Mouse (Mus musculus): ENCODE results near the gene Ccdc87. TPM values are rescaled to one million over a fixed set of nuclear protein-coding genes. Genes with fewer than 3 reads are reported as not detected.
A peak's percentile ranks its signal among the peaks of the same experiment; 100 is the strongest.

Ccdc87 gene
- not detected in 2 replicates for polyA plus RNA-seq (2012; ENCODE audit: insufficient read depth, insufficient read length, missing spikeins)

DNA sequence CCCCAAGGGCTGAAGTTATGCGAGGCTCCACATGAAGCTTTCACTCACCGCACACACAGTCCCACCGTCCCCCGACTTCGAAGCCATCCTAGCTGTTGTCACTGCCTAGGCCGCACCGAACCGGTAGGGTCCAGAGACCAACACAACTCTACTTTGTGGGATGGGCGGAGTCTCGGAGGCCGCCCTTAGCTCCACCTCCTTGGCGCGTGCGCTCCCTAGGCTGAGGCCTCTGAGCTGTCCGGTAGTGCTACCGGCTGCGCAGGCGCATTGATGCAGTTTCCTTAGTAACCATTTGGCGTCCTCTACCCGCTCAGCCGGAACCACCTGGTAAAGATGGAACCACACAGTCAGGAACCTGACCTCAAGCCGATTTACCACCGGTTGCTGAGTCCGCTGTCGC lies at the start of gene Ccdc87, which contains the start of gene Ccs:
Ccdc87 (plus strand) TSS at position 218 of the 400 bp plus-strand sequence.
Ccs (minus strand) TSS at position 184 of the 400 bp plus-strand sequence.
- H3K27ac ChIP-seq (ENCODE audit: insufficient read depth, low read depth, low read length), result no peak within 1 kb of the TSS
- H3K4me1 ChIP-seq (ENCODE audit: control insufficient read depth, insufficient read depth, low read length), result peaks cover 15% of the 10 kb centered on the region
- H3K4me3 ChIP-seq (ENCODE audit: insufficient read depth, low read length), result peak within 1 kb of the TSS; percentile 67
- no peak for TF ChIP-seq POLR2A (IDR thresholded peaks at IDR 0.05; ENCODE audit: borderline replicate concordance, low read depth, low read length)
- no peak for TF ChIP-seq CTCF (IDR thresholded peaks at IDR 0.05; ENCODE audit: low read depth, low read length)

DNA sequence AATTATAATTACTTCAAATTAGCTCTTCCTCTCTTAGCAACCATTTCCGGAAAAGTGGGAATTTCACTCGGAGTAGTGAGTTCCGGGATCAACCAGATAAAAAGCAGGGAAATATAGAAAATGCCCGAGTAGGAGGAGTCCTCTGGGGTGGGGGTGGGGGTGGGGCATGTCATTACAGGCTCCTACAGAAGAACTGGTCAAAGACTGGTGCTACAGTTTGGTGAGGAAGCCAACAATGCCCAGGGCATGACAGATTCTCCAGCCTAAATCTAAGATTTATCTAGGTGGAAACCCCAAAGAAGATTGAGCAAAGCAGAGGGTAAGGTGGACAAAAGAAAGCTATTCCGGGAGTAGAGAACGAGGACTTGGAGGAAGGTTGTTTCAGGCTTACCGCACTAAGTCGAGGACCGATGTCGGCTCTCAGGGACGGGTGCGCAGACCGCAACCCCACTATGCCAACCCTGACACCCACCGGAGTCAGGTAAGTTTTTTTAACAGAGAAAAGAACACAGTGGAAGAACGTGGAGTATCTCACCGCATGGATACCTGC lies 45.8 kb upstream of the Ccdc87 start:
- Histone ChIP-seq H3K4me3 (ENCODE audit: insufficient read depth, low read length) (peak overlapping the region; percentile 89), H3K27ac (ENCODE audit: insufficient read depth, low read depth, low read length) (peak overlapping the region; percentile 35), H3K4me1 (ENCODE audit: control insufficient read depth, insufficient read depth, low read length) (peaks cover 11% of the 10 kb centered on the region)
- TF ChIP-seq CTCF (IDR thresholded peaks at IDR 0.05; ENCODE audit: low read depth, low read length) (no peak), POLR2A (IDR thresholded peaks at IDR 0.05; ENCODE audit: borderline replicate concordance, low read depth, low read length) (no peak)

GRCm38 (mm10) chr19:4793831-4794422 lies 45.2 kb upstream of the Ccdc87 start, which contains the start of gene Rbm4:
Rbm4 (minus strand) TSS chr19:4793901.
- peaks cover 11% of the 10 kb centered on the region for H3K4me1 ChIP-seq (ENCODE audit: control insufficient read depth, insufficient read depth, low read length)
- no peak for TF ChIP-seq CTCF (IDR thresholded peaks at IDR 0.05; ENCODE audit: low read depth, low read length)
- no peak for TF ChIP-seq POLR2A (IDR thresholded peaks at IDR 0.05; ENCODE audit: borderline replicate concordance, low read depth, low read length)
- peak within 1 kb of the TSS; percentile 89 for H3K4me3 ChIP-seq (ENCODE audit: insufficient read depth, low read length)
- peak within 1 kb of the TSS; percentile 45 for H3K27ac ChIP-seq (ENCODE audit: insufficient read depth, low read depth, low read length)

DNA sequence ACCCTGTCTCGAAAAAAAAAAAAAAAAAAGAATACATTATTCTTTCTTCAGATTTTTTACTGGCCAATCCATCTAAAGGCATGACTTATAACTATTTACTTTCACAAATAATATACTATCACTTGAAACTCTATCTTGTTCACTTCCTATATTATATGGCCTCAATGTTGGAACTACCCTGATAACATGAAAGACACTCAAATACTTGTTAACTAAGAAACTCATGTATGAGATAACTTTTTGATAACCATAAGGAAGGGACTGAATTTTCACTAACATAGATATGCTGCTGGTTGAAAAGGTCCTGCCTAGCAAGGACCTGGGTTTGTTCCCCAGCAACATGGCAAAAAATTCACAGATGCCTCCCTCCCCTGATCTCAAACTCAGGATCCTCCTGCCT lies 43.2 kb upstream of the Ccdc87 start:
- H3K4me3 ChIP-seq (ENCODE audit: insufficient read depth, low read length), result no peak overlapping the region
- no peak overlapping the region for H3K27ac ChIP-seq (ENCODE audit: insufficient read depth, low read depth, low read length)
- H3K4me1 ChIP-seq (ENCODE audit: control insufficient read depth, insufficient read depth, low read length), result peaks cover 7% of the 10 kb centered on the region
- no peak for TF ChIP-seq POLR2A (IDR thresholded peaks at IDR 0.05; ENCODE audit: borderline replicate concordance, low read depth, low read length)
- no peak for TF ChIP-seq CTCF (IDR thresholded peaks at IDR 0.05; ENCODE audit: low read depth, low read length)

DNA sequence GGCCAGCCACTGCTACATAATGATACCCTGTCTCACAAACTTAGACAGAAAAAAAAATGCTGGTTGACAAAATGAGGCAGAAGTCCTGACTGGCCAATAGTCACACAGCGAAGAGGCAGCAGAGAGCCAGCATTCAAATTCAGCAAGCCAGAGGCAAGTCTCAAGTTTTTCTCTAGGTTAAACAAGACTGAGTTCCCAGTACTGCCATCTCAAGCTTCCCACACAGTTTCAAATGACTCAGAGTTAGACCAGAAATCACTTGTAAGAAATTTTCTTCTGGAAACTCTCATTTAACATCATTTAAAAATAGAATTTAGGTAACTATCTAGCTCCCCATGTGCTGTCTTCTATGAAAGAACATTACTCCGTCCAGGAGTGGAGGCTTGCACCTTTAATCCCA lies 41.3 kb upstream of the Ccdc87 start:
- H3K27ac ChIP-seq (ENCODE audit: insufficient read depth, low read depth, low read length), result no peak overlapping the region
- no peak overlapping the region for H3K4me3 ChIP-seq (ENCODE audit: insufficient read depth, low read length)
- TF ChIP-seq POLR2A (IDR thresholded peaks at IDR 0.05; ENCODE audit: borderline replicate concordance, low read depth, low read length), result no peak
- peaks cover 4% of the 10 kb centered on the region for H3K4me1 ChIP-seq (ENCODE audit: control insufficient read depth, insufficient read depth, low read length)

GRCm38 (mm10) chr19:4799083-4799482 lies 40.1 kb upstream of the Ccdc87 start:
- Histone ChIP-seq H3K27ac (ENCODE audit: insufficient read depth, low read depth, low read length) (no peak overlapping the region), H3K4me3 (ENCODE audit: insufficient read depth, low read length) (no peak overlapping the region), H3K4me1 (ENCODE audit: control insufficient read depth, insufficient read depth, low read length) (peaks cover 4% of the 10 kb centered on the region)
- no peak for TF ChIP-seq CTCF (IDR thresholded peaks at IDR 0.05; ENCODE audit: low read depth, low read length)
- TF ChIP-seq POLR2A (IDR thresholded peaks at IDR 0.05; ENCODE audit: borderline replicate concordance, low read depth, low read length), result no peak

DNA sequence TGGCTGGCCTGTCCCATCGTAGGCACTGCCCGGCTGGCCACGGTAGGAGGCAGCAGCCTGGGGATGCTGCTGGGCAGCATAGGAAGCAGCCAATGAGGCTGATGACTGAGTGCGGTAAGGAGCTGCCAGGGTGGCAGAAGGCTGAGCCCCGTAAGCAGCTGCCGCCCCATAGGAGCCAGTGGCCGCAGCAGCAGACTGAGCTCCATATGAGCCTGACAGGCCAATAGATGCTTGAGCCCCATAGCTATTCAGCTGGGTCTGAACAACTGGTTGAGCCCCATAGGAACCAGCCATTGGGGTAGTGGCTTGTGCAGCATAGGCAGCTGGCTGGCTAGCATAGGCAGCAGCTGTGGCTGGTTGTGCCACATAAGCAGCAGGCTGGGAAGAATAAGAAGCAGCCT lies 36.5 kb upstream of the Ccdc87 start:
- H3K4me3 ChIP-seq (ENCODE audit: insufficient read depth, low read length), result no peak overlapping the region
- peaks cover 2% of the 10 kb centered on the region for H3K4me1 ChIP-seq (ENCODE audit: control insufficient read depth, insufficient read depth, low read length)
- no peak overlapping the region for H3K27ac ChIP-seq (ENCODE audit: insufficient read depth, low read depth, low read length)
- TF ChIP-seq CTCF (IDR thresholded peaks at IDR 0.05; ENCODE audit: low read depth, low read length), result no peak
- no peak for TF ChIP-seq POLR2A (IDR thresholded peaks at IDR 0.05; ENCODE audit: borderline replicate concordance, low read depth, low read length)

DNA sequence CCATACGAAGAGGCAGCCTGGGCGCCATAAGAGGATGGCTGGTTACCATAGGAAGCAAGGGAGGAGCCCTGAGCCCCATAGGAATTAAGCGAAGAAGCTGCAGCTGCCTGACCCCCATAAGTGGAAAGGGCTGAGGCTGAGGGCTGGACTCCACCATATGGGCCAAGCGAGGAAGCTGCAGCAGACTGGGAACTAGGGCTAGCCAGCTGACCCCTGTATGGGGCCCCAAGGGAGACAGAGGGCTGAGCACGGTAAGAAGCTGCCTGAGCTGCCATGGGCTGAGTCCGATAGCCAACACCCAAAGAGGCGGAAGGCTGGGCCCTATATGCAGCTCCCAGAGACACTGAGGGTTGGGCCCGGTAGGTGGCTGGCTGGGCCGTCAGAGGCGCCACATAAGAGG lies 35.9 kb upstream of the Ccdc87 start:
- TF ChIP-seq CTCF (IDR thresholded peaks at IDR 0.05; ENCODE audit: low read depth, low read length), result no peak
- no peak for TF ChIP-seq POLR2A (IDR thresholded peaks at IDR 0.05; ENCODE audit: borderline replicate concordance, low read depth, low read length)
- no peak overlapping the region for H3K4me3 ChIP-seq (ENCODE audit: insufficient read depth, low read length)
- H3K4me1 ChIP-seq (ENCODE audit: control insufficient read depth, insufficient read depth, low read length), result peaks cover 7% of the 10 kb centered on the region
- no peak overlapping the region for H3K27ac ChIP-seq (ENCODE audit: insufficient read depth, low read depth, low read length)

DNA sequence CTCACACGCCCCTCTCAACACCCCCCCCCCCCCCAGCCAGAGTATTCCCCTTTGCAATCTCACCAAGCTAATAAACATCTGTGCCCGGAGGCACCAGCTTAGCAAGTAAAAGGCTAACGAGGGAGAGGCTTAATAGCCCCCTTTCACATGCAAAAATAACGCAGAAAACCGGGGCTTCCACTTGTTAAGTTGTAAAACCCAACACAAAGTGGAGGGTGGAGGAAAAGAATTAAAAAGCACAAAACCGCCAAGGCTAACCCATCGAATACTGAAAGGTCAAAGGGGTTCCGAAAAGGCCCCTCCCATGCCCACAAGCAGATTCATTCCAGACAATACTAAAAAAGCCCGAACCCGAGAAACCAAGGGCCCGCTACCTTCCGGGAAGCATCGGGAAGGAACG lies 28.9 kb upstream of the Ccdc87 start:
- peak overlapping the region; percentile 71 for H3K27ac ChIP-seq (ENCODE audit: insufficient read depth, low read depth, low read length)
- TF ChIP-seq POLR2A (IDR thresholded peaks at IDR 0.05; ENCODE audit: borderline replicate concordance, low read depth, low read length) (no peak), CTCF (IDR thresholded peaks at IDR 0.05; ENCODE audit: low read depth, low read length) (no peak)
- H3K4me1 ChIP-seq (ENCODE audit: control insufficient read depth, insufficient read depth, low read length), result peaks cover 10% of the 10 kb centered on the region
- H3K4me3 ChIP-seq (ENCODE audit: insufficient read depth, low read length), result peak overlapping the region; percentile 90

DNA sequence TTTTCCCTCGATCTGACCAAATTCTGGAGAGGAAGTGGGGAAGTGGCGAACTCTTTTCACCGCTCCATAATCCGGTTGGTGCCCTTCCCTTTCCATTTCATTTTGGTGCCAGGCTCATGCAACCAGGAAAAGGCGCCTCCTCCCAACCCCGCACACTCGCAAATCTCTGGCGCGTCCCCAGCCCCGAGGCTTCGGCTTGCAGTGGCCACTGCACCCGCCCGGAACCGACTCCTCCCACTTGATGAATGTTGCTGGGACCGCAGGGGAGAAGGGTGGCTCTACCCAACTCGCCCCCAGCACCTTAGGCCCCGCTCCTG lies 28.5 kb upstream of the Ccdc87 start:
- no peak for TF ChIP-seq POLR2A (IDR thresholded peaks at IDR 0.05; ENCODE audit: borderline replicate concordance, low read depth, low read length)
- TF ChIP-seq CTCF (IDR thresholded peaks at IDR 0.05; ENCODE audit: low read depth, low read length), result no peak
- peaks cover 10% of the 10 kb centered on the region for H3K4me1 ChIP-seq (ENCODE audit: control insufficient read depth, insufficient read depth, low read length)
- peak overlapping the region; percentile 90 for H3K4me3 ChIP-seq (ENCODE audit: insufficient read depth, low read length)
- H3K27ac ChIP-seq (ENCODE audit: insufficient read depth, low read depth, low read length), result peak overlapping the region; percentile 71
